In the genomic region with DNA sequence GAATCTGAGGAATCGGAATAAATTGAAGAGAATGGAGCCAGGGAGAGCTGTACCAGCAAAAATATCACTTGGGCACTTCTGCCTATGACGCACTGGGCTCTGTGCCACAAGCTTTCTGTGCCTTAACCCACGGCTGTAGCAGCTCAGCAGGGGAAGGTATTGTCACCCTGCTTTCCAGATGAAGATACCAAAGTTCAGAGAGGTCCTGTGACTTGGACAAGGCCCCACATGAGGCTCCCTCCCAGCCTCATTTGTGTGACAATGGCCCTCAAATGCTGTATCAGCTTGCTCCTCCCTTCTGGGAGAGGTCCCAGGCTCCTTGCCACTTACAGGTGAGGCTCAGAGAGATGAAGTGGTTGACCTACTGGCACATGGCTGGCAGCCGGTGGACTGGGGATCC, we compare ENCODE assay signal across 8 mouse cellular contexts. TPM values are rescaled to one million over a fixed set of nuclear protein-coding genes. Genes with fewer than 3 reads are reported as not detected.
DNase-seq lines count a peak whose midpoint lies in the region; ATAC-seq and TF ChIP-seq lines count a peak whose summit lies in the region.

No protein-coding gene starts in this region.

- H3K9me3 ChIP-seq in embryonic facial prominence, embryonic 12.5 days: no peaks in the 10 kb centered on the region
- no peaks in the 10 kb centered on the region for H3K9me3 ChIP-seq in intestine, embryonic 14.5 days (ENCODE audit: control insufficient read depth, low read length)
- H3K9me3 ChIP-seq in lung, postnatal 0 days (ENCODE audit: low read length): no peaks in the 10 kb centered on the region

- DNase-seq in layer of hippocampus, postnatal 36 days: peak; percentile 46 to 49
- no peak for DNase-seq in layer of hippocampus, postnatal 25 days (ENCODE audit: extremely low spot score in 1 of 2, low spot score in 1 of 2)
- DNase-seq in intestine, embryonic 14.5 days (ENCODE audit: low spot score): no peak
- peak; percentile 48 for DNase-seq in lung, postnatal 0 days (ENCODE audit: low spot score)
- DNase-seq in thymus, adult 2 months: no peak
- no peak for DNase-seq in embryo, embryonic 10.5 days (ENCODE audit: low spot score)
- no peak for DNase-seq in T-cell, adult 2 months (ENCODE audit: low spot score)

- TF ChIP-seq POLR2A in thymus, adult 2 months (IDR thresholded peaks at IDR 0.05; ENCODE audit: control insufficient read depth, extremely low read depth, insufficient read depth, low read length, poor library complexity): no peak

- H3K9ac ChIP-seq in embryonic facial prominence, embryonic 12.5 days: peak overlapping the region; percentile 77; the same call in 1 of the 2 replicates
- 0 out of 2 replicates have a peak overlapping the region, but pooled peaks have one; percentile 10 for H3K9ac ChIP-seq in intestine, embryonic 14.5 days (ENCODE audit: low read length)
- H3K9ac ChIP-seq in lung, postnatal 0 days (replicated peaks; ENCODE audit: low read depth): no peak overlapping the region

- H3K36me3 ChIP-seq in embryonic facial prominence, embryonic 12.5 days: peaks cover 3% of the 10 kb centered on the region; the same call in 1 of the 2 replicates
- no peaks in the 10 kb centered on the region for H3K36me3 ChIP-seq in intestine, embryonic 14.5 days (ENCODE audit: control insufficient read depth, insufficient read depth, low read length)
- no peaks in the 10 kb centered on the region for H3K36me3 ChIP-seq in lung, postnatal 0 days (ENCODE audit: insufficient read depth, low read length)
- H3K36me3 ChIP-seq in thymus, adult 2 months (ENCODE audit: control insufficient read depth, insufficient read depth, low read length): no peaks in the 10 kb centered on the region

- ATAC-seq in embryonic facial prominence, embryonic 12.5 days (ENCODE audit: insufficient number of reproducible peaks, insufficient read depth, low FRiP score, low TSS enrichment): no peak
- ATAC-seq in intestine, embryonic 14.5 days (replicated peaks; ENCODE audit: low FRiP score, low TSS enrichment, low read depth): no peak
- ATAC-seq in lung, postnatal 0 days: 0 out of 2 replicates have a peak, but pooled peaks have one; percentile 5

- H3K27me3 ChIP-seq in embryonic facial prominence, embryonic 12.5 days: no peaks in the 10 kb centered on the region; the same call in 1 of the 2 replicates
- no peaks in the 10 kb centered on the region for H3K27me3 ChIP-seq in intestine, embryonic 14.5 days (replicated peaks; ENCODE audit: control insufficient read depth, insufficient read depth, low read length)
- no peaks in the 10 kb centered on the region for H3K27me3 ChIP-seq in lung, postnatal 0 days (replicated peaks; ENCODE audit: insufficient read depth, low read length)
- H3K27me3 ChIP-seq in thymus, adult 2 months (ENCODE audit: control insufficient read depth, insufficient read depth, low read length): no peaks in the 10 kb centered on the region; the same call in 1 of the 2 replicates

- peak overlapping the region; percentile 76 for H3K4me2 ChIP-seq in embryonic facial prominence, embryonic 12.5 days (replicated peaks)
- H3K4me2 ChIP-seq in intestine, embryonic 14.5 days (ENCODE audit: low read length): peak overlapping the region; percentile 65; the same call in 1 of the 2 replicates
- H3K4me2 ChIP-seq in lung, postnatal 0 days (replicated peaks; ENCODE audit: low read depth, low read length): peak overlapping the region; percentile 85

- 51% methylated on average over 4 of the region's 4 CpGs for WGBS in embryonic facial prominence, embryonic 12.5 days
- 58% methylated on average over 4 of the region's 4 CpGs for WGBS in intestine, embryonic 14.5 days
- 40% methylated on average over 4 of the region's 4 CpGs for WGBS in lung, postnatal 0 days
- WGBS in thymus, adult 2 months: 47% methylated on average over 4 of the region's 4 CpGs

- H3K4me1 ChIP-seq in embryonic facial prominence, embryonic 12.5 days: peaks cover 23% of the 10 kb centered on the region
- H3K4me1 ChIP-seq in intestine, embryonic 14.5 days (replicated peaks; ENCODE audit: control insufficient read depth, insufficient read depth, low read length): peaks cover 16% of the 10 kb centered on the region
- H3K4me1 ChIP-seq in lung, postnatal 0 days (ENCODE audit: insufficient read depth, low read depth, low read length): peaks cover 12% of the 10 kb centered on the region
- H3K4me1 ChIP-seq in thymus, adult 2 months (replicated peaks; ENCODE audit: control insufficient read depth, insufficient read depth, low read length): peaks cover 13% of the 10 kb centered on the region

- TF ChIP-seq EP300 in lung, postnatal 0 days (IDR thresholded peaks at IDR 0.05): no peak

- H3K4me3 ChIP-seq in embryonic facial prominence, embryonic 12.5 days: peak overlapping the region; percentile 76; the same call in 1 of the 2 replicates
- peak overlapping the region; percentile 65; the same call in 1 of the 2 replicates for H3K4me3 ChIP-seq in intestine, embryonic 14.5 days (ENCODE audit: low read depth, low read length)
- H3K4me3 ChIP-seq in lung, postnatal 0 days (ENCODE audit: low read depth, low read length): no peak overlapping the region
- no peak overlapping the region for H3K4me3 ChIP-seq in thymus, adult 2 months (ENCODE audit: control insufficient read depth, insufficient read depth, low read length)

- no peak for TF ChIP-seq CTCF in lung, postnatal 0 days (IDR thresholded peaks at IDR 0.05)
- TF ChIP-seq CTCF in thymus, adult 2 months (IDR thresholded peaks at IDR 0.05; ENCODE audit: borderline replicate concordance, control insufficient read depth, extremely low read depth, insufficient read depth, low read length, poor library complexity): no peak

- H3K27ac ChIP-seq in embryonic facial prominence, embryonic 12.5 days: no peak overlapping the region
- no peak overlapping the region for H3K27ac ChIP-seq in intestine, embryonic 14.5 days (ENCODE audit: low read depth)
- H3K27ac ChIP-seq in lung, postnatal 0 days (ENCODE audit: low read length): no peak overlapping the region
- no peak overlapping the region for H3K27ac ChIP-seq in thymus, adult 2 months (ENCODE audit: control insufficient read depth, insufficient read depth, low read length)

RNA-seq across cellular contexts. Expression of gene Plekhg5, which starts 15.8 kb away (rescaled TPM):
- 100 to 1,000 TPM; 158 to 166 TPM for total RNA-seq in layer of hippocampus, postnatal 36 days (2021)
- 100 to 1,000 TPM; 128 to 173 TPM for total RNA-seq in layer of hippocampus, postnatal 25 days (2021)
- polyA plus RNA-seq in embryonic facial prominence, embryonic 12.5 days (2016; fragmentation: Nextera tagmentation; extraction: Ambion mirVana): 17.8 and 19.0 TPM in 2 replicates
- 9.0 and 9.2 TPM in 2 replicates for polyA plus RNA-seq in intestine, embryonic 14.5 days (2014; fragmentation: Nextera tagmentation; extraction: Ambion mirVana)
- polyA plus RNA-seq in lung, postnatal 0 days (2015; fragmentation: Nextera tagmentation; extraction: Ambion mirVana): 17.4 and 18.8 TPM in 2 replicates
- 21.5 and 22.0 TPM in 2 replicates for polyA plus RNA-seq in thymus, adult 2 months (2012; rRNA removed)

RNA-seq across cellular contexts. Expression of gene Tnfrsf25, which starts 27.6 kb away (rescaled TPM):
- 10 to 100 TPM; 46.5 to 65.3 TPM for total RNA-seq in layer of hippocampus, postnatal 36 days (2021)
- 10 to 100 TPM; 26.4 to 42.6 TPM for total RNA-seq in layer of hippocampus, postnatal 25 days (2021)
- 1.1 and 2.1 TPM in 2 replicates for polyA plus RNA-seq in embryonic facial prominence, embryonic 12.5 days (2016; fragmentation: Nextera tagmentation; extraction: Ambion mirVana)
- 0.97 and 0.98 TPM in 2 replicates for polyA plus RNA-seq in intestine, embryonic 14.5 days (2014; fragmentation: Nextera tagmentation; extraction: Ambion mirVana)
- polyA plus RNA-seq in lung, postnatal 0 days (2015; fragmentation: Nextera tagmentation; extraction: Ambion mirVana): 1.2 and 1.4 TPM in 2 replicates
- 19.9 and 20.6 TPM in 2 replicates for polyA plus RNA-seq in thymus, adult 2 months (2012; rRNA removed)

RNA-seq across cellular contexts. Expression of gene Nol9, which starts 49.0 kb away (rescaled TPM):
- 10 to 100 TPM; 19.7 to 21.3 TPM for total RNA-seq in layer of hippocampus, postnatal 36 days (2021)
- 10 to 100 TPM; 20.9 to 22.3 TPM for total RNA-seq in layer of hippocampus, postnatal 25 days (2021)
- 43.8 and 46.0 TPM in 2 replicates for polyA plus RNA-seq in embryonic facial prominence, embryonic 12.5 days (2016; fragmentation: Nextera tagmentation; extraction: Ambion mirVana)
- polyA plus RNA-seq in intestine, embryonic 14.5 days (2014; fragmentation: Nextera tagmentation; extraction: Ambion mirVana): 34.9 and 36.0 TPM in 2 replicates
- 10.0 and 11.3 TPM in 2 replicates for polyA plus RNA-seq in lung, postnatal 0 days (2015; fragmentation: Nextera tagmentation; extraction: Ambion mirVana)
- 40.5 and 48.6 TPM in 2 replicates for polyA plus RNA-seq in thymus, adult 2 months (2012; rRNA removed)

RNA-seq across cellular contexts. Expression of gene Tas1r1, which starts 49.8 kb away (rescaled TPM):
- under 1 TPM; 0.33 to 0.62 TPM for total RNA-seq in layer of hippocampus, postnatal 36 days (2021)
- under 1 TPM; 0.49 to 0.54 TPM for total RNA-seq in layer of hippocampus, postnatal 25 days (2021)
- polyA plus RNA-seq in embryonic facial prominence, embryonic 12.5 days (2016; fragmentation: Nextera tagmentation; extraction: Ambion mirVana): 1.0 and 1.1 TPM in 2 replicates
- polyA plus RNA-seq in intestine, embryonic 14.5 days (2014; fragmentation: Nextera tagmentation; extraction: Ambion mirVana): 0.14 and 0.17 TPM in 2 replicates
- polyA plus RNA-seq in lung, postnatal 0 days (2015; fragmentation: Nextera tagmentation; extraction: Ambion mirVana): 0.21 and 0.35 TPM in 2 replicates
- 0.34 and 0.40 TPM in 2 replicates for polyA plus RNA-seq in thymus, adult 2 months (2012; rRNA removed)

Comparison
In these comparisons a context has a peak if more than half of its experiments do, and no peak if none do; other contexts are left out.
1. DNase-seq: peak in layer of hippocampus, postnatal 36 days (2 of 2) and lung, postnatal 0 days (single experiment); none in layer of hippocampus, postnatal 25 days (0 of 2), intestine, embryonic 14.5 days (single experiment), thymus, adult 2 months (single experiment), embryo, embryonic 10.5 days (single experiment) and T-cell, adult 2 months (single experiment).
2. H3K4me3 ChIP-seq: peak in embryonic facial prominence, embryonic 12.5 days (single experiment) and intestine, embryonic 14.5 days (single experiment); none in lung, postnatal 0 days (single experiment) and thymus, adult 2 months (single experiment).
3. Peak in every context shown above with its lines, with median percentiles within 50 percentile points of each other: H3K4me2 ChIP-seq.